Mouse (Mus musculus): ENCODE data around the gene Rc3h1.
"Not testable (repeated sequence)": the region's sequence is repeated elsewhere in the genome, so short reads cannot be mapped to it uniquely, and the experiment has no call there.

Rc3h1 gene

DNA sequence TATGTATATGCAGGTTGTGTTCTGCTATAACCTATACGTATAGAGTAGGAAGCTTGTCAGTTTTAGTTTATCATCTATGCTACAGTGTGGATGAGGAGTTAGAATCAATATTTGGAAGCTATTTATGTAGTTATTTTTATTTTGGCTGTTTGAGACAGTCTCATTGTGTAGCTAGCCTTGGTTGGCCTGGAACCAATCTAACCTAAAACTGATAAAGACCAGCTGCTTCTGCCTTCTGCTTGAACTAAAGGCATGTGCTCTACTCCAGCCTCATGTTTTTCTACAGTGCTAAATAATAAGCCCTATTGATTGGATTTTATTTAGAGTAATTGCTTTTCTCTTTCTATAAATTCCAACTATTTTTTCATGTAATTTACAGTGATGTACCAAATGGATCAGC lies 61.0 kb downstream of the Rc3h1 start:
- no peak for DNase-seq (ENCODE audit: low read depth)

DNA sequence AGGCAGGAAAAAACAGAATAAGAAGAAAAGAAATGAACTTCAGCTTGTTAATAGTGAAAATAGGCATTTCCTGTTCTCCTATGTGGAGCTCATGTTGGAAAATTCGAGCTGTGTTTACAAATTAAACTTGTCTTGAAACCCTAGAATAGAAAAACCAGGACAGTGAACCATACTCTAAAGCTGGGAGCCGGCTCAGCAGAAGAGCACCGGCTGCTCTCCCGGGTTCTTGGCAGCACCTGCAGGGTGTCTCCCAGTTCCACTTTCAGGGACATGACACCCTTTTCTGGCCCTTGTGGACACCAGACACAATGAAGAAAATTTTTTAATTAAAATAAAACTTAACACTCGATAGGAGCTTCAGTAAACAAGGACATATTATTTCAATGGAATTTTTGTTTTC lies 62.4 kb downstream of the Rc3h1 start:
- DNase-seq (ENCODE audit: low read depth): no peak

DNA sequence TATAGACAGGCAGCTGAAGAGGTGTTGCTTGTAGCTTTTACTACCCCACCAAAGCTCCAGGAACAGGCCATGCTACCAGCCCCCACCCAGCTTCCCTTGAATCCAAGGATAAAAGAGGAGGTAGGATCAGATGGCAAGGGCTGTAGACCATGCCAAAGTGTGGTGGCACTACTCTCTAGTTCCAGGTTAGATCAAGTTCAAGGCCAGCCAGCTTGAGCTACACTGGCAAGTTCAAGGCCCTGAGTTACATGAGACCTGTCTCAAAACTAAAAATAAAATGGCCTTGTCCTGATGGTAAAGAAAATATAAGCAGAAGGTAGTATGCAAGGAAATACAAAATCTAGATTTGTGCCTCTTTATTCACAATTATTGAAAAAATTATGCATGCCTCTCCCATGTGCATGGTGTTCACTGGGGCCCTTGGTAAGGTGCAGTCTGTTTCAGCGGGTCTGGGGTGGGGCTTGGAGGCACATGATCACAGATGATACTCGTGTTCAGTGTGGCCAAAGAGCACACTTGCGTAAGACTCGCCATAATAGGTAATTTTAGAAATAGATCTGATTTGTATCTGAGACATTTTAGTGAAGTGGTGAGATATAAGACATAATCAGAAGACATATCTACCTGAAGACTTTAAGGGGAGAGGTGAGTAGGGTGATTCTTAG lies 72.0 kb downstream of the Rc3h1 start, which contains the start of gene Serpinc1:
TSS of gene Serpinc1 (plus strand) at position 515 of the 665 bp plus-strand sequence.
- no peak for DNase-seq (ENCODE audit: low read depth)

DNA sequence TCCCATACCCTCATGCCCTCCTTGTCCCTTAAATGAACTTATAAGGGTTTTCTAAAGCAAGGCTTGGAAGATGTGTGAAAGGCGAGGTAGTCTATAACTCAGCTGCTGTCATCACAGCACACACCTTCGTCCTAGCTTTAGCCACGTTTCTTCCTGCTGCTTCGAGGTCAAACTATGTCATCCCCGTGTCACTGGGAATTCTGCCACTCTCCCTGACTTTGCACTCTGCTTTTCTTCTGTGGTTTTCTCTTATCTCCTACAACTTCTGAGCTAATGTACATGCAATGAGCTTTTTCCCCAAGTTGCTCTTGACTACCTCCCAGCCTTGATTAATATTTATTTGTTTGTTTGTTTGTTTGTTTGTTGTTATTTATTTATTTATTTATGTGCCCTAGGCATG lies 73.8 kb downstream of the Rc3h1 start:
- no peak for DNase-seq (ENCODE audit: low read depth)

DNA sequence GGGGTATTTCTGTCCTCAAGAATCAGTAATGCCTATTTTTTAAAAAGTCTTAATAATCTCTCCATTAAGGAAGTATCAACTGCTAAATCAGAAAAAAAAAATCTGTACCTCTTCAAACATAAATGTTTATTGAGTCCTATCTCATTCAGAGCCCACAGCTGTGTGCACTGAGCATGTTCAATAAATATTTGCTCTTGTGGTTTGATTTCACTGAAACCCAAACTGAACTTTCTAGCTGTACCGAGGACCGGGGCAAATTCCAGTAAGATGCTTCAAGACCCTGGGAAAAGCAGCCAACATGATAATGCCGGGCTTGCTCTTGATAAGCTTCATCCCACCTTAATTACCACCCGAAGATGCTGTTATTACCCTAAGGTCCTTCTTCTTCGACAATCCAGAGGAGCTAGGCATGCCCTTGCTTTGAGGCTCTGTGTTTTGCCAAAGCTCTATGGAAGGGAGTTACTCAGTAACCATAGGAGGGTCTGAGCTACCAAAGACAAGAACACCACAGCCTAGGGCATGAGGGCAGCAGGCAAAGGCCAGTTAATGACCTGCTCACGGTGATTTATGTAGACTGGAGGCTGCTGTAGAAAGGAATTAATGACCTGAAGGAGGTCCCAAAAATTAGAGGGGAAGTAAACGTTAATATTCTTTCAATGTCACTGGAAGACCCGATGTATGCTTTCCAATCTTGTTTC lies 74.5 kb downstream of the Rc3h1 start:
- DNase-seq (ENCODE audit: low read depth): no peak

DNA sequence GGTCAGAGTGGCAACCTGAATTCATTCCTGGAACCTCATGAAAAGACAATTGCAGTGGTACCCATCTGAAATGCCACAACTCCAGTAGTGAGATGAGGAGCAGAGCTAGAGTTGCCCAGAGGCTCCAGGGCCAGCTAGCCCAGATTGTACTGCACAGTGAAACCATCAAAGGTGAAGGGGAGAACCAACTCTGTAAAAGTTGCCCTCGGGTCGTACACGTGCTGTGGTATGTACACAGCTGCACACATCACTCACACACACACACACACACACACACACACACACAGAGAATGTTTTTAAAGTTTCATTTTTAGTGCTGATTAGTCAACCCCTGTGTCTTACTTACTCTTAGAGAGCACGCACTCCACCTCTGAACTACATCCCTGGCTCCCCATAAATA lies 75.1 kb downstream of the Rc3h1 start:
- no peak for DNase-seq (ENCODE audit: low read depth)

DNA sequence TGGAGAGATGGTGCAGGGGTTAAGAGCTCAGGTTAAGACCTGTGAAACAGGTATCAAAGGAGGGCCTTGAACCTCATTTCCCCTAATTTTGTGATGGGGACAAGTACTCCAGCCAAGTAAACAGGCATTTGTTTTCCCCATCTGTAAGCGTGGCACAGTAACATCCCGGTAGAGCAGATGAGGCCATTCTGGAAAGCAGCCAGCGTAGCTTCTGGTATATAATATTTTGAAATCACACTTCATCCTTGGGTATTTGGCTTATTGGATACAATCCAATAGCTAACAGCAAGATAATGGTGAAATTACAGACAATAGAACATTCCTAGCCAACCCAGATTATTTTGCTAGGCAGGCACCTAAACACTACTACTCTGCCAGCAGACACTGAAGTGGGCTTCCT lies 76.7 kb downstream of the Rc3h1 start:
- no peak for DNase-seq (ENCODE audit: low read depth)

DNA sequence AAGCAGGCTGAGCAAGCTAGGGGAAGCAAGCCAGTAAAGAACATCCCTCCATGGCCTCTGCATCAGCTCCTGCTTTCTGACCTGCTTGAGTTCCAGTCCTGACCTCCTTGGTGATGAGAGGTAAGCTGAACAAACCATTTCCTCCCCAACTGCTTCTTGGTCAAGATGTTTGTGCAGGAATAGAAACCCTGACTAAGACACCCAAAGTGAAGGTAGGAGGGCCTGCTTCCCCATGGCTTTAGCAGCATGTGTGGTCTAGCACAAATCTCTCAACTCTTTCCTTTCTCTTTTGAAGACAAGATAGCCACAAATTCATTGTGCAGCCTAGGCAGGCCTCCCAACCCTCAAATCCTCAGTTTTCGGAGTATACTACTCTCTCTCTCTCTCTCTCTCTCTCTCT lies 78.5 kb downstream of the Rc3h1 start:
- not testable (repeated sequence) for DNase-seq (ENCODE audit: low read depth)

DNA sequence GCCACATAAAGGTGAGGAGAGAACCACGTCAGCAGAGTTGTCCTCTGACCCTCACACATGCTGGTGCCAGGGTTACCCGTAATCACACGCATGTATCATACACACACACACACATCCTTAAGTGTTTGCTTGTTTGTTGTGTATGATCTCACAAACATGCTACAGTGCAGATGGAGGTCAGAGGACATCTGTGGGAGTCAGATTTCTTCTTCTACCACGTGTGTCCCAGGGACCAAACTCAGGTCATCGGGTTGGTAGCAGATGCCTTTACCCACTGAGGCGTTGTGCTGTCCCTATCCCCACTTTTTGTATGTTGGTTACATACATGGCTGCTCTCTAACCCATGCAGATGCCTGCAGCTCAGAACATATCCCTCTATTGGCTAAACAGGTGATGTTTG lies 79.3 kb downstream of the Rc3h1 start:
- no peak for DNase-seq (ENCODE audit: low read depth)

DNA sequence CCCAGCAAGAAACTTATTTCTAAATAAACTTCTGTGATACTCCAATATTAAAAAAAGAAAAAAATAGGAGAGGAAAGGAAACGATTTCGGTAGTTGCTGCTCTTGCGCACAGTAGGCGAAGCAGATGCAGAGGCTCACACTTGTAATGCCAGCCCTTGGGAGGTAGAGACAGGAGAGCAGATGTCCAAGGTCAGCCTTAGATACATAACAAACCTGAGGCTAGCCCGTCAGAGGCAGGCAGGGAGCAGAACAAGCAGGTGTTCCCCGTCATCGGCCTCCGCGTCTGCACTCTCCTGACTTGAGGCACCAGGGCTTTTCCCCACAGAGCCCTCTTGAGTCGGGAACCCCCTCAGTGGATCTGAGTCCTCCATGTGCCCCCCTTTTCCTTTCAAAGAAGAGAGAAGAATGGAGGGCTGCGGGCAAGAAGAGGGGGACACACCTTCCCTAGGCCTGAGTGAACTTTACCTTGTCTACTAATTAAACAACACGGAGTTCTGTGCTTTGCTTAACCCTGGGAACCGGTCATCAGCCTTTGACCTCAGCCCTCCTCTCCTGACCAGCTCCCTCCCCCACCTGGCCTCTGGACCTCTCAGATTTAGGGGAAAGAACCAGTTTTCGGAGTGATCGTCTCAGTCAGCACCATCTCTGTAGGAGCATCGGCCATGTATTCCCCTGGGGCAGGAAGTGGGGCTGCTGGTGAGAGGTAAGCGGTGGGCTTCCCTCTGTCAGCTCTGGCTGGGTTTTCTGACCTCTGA lies 80.8 kb downstream of the Rc3h1 start:
- no peak for DNase-seq (ENCODE audit: low read depth)

DNA sequence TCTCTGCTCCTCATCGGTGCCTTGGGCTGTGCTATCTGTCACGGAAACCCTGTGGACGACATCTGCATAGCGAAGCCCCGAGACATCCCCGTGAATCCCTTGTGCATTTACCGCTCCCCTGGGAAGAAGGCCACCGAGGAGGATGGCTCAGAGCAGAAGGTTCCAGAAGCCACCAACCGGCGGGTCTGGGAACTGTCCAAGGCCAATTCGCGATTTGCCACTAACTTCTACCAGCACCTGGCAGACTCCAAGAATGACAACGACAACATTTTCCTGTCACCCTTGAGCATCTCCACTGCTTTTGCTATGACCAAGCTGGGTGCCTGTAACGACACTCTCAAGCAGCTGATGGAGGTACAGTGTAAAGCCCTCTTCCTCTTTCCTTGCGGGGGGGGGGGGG lies 83.2 kb downstream of the Rc3h1 start:
- DNase-seq (ENCODE audit: low read depth): no peak

DNA sequence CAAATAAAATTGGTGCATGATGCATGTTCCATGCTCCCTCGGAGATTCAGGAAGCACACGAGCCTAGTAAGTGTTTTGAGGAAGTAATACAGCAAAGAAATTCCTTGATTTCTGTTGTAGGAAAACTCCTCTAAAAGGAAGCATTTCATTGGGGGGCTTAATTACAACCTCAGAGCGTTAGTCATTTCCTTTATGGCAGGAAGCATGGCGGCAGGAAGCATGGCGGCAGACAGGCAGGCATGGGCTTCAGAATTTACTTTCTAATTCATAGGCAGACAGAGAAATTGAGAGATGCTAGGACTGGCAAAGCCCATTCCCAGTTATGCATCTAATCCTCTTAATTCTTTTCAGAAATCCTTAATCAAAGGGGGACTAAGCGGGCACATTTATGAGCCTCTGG lies 87.6 kb downstream of the Rc3h1 start:
- no peak for DNase-seq (ENCODE audit: low read depth)

DNA sequence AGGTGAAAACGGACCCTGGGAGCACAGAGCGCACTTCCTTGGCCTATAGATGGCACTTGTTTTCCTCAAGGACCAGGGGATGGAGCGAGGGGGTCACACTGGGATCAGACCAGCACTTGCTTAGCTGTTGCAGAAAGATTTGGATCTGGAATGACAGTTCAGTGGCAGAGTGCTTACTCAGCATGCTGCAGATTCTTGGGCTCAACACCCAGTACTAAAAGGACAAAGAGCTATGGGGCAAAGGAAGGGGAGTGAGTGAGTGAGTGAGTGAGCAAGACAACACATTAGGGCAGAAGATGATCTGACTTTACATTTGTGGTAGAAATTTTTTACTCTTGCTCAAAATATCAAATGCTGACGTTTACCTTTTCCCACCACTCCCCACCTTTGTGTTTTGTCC lies 98.7 kb downstream of the Rc3h1 start:
- no peak for DNase-seq (ENCODE audit: low read depth)

DNA sequence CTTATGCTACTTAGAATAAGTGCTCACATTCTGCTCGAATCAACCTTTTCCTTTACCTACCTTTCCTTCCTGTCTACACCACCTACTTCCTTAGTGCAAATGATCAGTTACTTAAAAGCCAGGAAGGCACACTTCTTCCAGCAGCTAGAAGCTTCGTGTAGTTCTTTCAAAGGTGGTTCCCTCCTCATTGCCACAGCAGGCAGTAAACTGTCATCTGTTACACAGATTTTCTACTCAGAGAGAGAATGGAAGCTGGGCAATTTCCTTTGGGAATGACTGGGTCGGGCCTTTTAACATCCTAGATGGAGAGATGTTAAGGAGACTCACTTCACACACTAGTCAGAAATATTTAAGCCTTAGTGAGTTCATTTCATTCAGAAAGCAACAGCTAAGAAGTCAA lies 99.3 kb downstream of the Rc3h1 start:
- DNase-seq (ENCODE audit: low read depth): no peak

DNA sequence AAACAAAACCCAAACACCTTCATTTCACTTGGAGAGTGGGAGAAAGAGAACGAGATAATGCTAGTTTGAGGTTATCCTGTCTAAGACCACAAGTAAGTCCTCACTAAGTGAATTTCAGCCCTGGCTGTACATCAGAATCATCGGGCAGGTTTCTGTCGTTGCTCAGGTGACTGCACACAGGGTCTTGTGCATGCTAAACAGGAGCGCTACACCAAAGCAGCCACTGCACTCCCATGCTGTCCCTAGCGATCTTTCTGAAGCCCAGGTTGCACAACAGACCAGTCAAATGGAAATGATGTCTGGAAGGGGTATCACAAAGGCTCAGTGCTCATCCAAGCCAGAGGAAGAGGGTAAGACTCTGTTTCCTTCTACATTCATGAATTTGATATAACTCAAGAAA lies 100.3 kb downstream of the Rc3h1 start:
- no peak for DNase-seq (ENCODE audit: low read depth)

DNA sequence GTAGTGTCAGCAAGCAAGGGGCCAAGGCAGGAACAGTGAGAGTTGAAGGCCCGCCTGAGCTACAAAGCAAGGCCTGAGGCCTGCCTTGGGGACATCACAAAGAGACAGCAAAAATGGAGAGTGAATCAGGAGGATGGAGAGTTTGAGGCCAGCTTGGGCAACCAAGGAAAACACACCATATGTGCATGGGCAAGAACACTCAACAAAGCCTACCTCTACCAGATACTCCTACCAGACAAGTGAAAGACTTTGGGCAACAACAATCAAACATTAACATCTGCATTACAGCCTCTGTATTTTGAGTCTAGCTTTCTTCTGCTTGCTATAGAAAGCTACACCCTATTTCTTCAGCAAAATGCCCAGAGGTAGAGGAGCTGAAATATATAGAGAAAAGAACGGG lies 101.8 kb downstream of the Rc3h1 start:
- DNase-seq (ENCODE audit: low read depth): no peak

DNA sequence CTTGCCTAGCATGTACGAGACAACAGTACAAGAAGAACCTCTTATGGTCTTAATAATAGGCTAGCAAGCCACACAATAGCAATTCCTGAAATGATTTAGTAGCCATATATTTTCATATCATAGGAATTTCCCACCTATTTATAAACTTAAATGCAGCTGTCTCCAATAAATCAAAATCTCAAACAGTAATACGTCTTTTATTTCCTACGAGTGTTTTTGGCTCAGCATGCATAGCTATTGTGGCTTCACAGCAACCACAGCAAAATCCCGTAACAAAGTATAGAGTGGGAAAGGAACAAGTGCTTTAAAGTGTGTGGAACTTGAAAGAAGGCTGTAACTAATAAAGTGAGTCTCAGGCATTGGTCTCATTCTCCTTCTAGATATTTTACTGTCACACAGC lies 104.2 kb downstream of the Rc3h1 start:
- no peak for DNase-seq (ENCODE audit: low read depth)

DNA sequence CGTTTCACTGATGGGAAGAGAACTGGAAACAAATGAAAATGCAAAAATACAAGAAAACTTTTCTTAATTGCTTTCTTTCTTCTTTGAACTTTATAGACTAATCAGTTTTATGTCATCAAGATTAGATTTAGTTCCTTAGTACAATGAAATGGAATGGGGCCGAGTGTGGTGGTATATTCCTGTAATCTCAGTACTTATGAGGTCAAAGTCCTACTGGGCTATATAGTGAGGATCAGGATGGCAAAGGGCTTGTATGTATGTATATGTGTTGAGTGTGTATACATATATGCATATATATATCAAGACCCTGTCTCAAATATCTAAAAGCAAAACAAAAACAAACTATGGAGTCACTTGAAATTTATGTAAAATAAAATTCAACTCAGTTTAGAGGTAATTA lies 110.2 kb downstream of the Rc3h1 start:
- DNase-seq (ENCODE audit: low read depth): no peak

DNA sequence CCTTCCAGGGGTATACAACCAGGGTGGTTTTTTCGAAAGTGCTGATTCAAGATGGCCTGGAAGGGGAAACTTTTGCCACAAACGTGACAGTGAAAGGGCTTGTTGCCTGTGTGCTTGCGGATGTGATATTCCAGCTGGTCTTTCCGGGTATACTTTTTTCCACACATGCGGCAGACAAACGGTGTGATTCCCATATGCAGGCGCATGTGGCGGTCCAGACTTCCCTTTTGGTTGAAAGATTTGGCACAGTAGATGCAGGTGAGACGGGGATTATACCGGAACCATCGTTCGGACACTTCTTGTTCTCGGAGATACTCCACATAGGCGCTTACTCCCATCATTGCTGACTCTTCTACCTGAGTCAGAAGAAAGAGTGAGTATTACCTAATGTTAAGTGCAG lies 113.8 kb downstream of the Rc3h1 start:
- DNase-seq (ENCODE audit: low read depth): no peak

Data from c-Kit-positive CD71-positive TER-119-negative erythroid progenitor cells, embryonic 14.5 days (primary cell).